Mouse (Mus musculus): Measurements from ENCODE around the gene Il17ra.

- no peak for TF ChIP-seq CTCF (IDR thresholded peaks at IDR 0.05; ENCODE audit: low read depth, low read length)
- no peak for TF ChIP-seq GATA1 (IDR thresholded peaks at IDR 0.05; ENCODE audit: borderline replicate concordance, low read length)
- TF ChIP-seq POLR2AphosphoS5 (IDR thresholded peaks at IDR 0.05; ENCODE audit: insufficient replicate concordance, low read depth, low read length) = no peak
Observed at GRCm38 (mm10) chr6:120516879-120517278, 53.8 kb downstream of the Il17ra start.

All from G1E (cell line).